Mouse (Mus musculus) CH12.LX (cell line): Measurements from ENCODE around the gene Zfp213.

ENCODE experiments used
- CHD1 ChIP-seq: IDR thresholded peaks from 2 replicates; pipeline ENCODE4 v1.6.1; 2012; ENCODE audit warnings: low read depth, low read length, improper control_type of control experiment, inconsistent platforms
- CHD2 ChIP-seq: IDR thresholded peaks from 2 replicates; pipeline ENCODE4 v1.6.1; 2011; ENCODE audit warnings: low read length, improper control_type of control experiment
- CTCF ChIP-seq, 2 experiments: IDR thresholded peaks in 1 of 2; conservative IDR thresholded peaks in 1 of 2; 2 replicates each; pipeline ENCODE4 v1.5.1; 2011 to 2012; ENCODE audit warnings: low read depth in 2 of 2, low read length in 2 of 2, improper control_type of control experiment in 1 of 2, inconsistent platforms in 1 of 2, mild to moderate bottlenecking in 1 of 2, moderate library complexity in 1 of 2
- E2F4 ChIP-seq: IDR thresholded peaks from 2 replicates; pipeline ENCODE4 v1.6.1; 2011; ENCODE audit warnings: low read depth, low read length, improper control_type of control experiment; ENCODE audit not compliant: insufficient replicate concordance
- IRF4 ChIP-seq: IDR thresholded peaks from 2 replicates; pipeline ENCODE4 v1.6.1; 2014; ENCODE audit warnings: low read depth, mild to moderate bottlenecking, inconsistent platforms, low read length, improper control_type of control experiment
- MEF2A ChIP-seq: IDR thresholded peaks from 2 replicates; pipeline ENCODE4 v1.6.1; 2014; ENCODE audit warnings: low read depth, mild to moderate bottlenecking, inconsistent platforms, low read length, improper control_type of control experiment, borderline replicate concordance
- POLR2A ChIP-seq: IDR thresholded peaks from 2 replicates; pipeline ENCODE4 v1.6.1; 2011; ENCODE audit warnings: low read depth, mild to moderate bottlenecking, improper control_type of control experiment, low read length
- POLR2AphosphoS2 ChIP-seq: IDR thresholded peaks from 2 replicates; pipeline ENCODE4 v1.6.1; 2011; ENCODE audit warnings: low read depth, low read length, improper control_type of control experiment
- SIN3A ChIP-seq: IDR thresholded peaks from 2 replicates; pipeline ENCODE4 v1.6.1; 2012; ENCODE audit warnings: low read length, improper control_type of control experiment, inconsistent platforms
- TCF12 ChIP-seq: IDR thresholded peaks from 2 replicates; pipeline ENCODE4 v1.6.1; 2014; ENCODE audit warnings: low read depth, mild to moderate bottlenecking, inconsistent platforms, low read length, improper control_type of control experiment

GRCm38 (mm10) chr17:23587253-23587652 lies 23.2 kb upstream of the Zfp213 start:
- no peak for TF ChIP-seq POLR2A
- no peak for TF ChIP-seq CTCF (conservative IDR thresholded peaks at IDR 0.05 in 1 of 2, IDR thresholded peaks at IDR 0.05 in 1 of 2; ENCODE audit: low read depth in 2 of 2, low read length in 2 of 2)
- TF ChIP-seq MEF2A: no peak
- TF ChIP-seq E2F4: no peak
- no peak for TF ChIP-seq POLR2AphosphoS2
- TF ChIP-seq SIN3A: no peak
- TF ChIP-seq TCF12: no peak
- no peak for TF ChIP-seq CHD1
- no peak for TF ChIP-seq IRF4
- TF ChIP-seq CHD2: no peak
